Mouse (Mus musculus): ENCODE results near the gene Rnf220. TPM values are rescaled to one million over a fixed set of nuclear protein-coding genes. Genes with fewer than 3 reads are reported as not detected.
A peak's percentile ranks its signal among the peaks of the same experiment; 100 is the strongest.

Rnf220 gene
- total and polyA plus RNA-seq, 2 experiments from 2014 or later, result 122 to 192 TPM

DNA sequence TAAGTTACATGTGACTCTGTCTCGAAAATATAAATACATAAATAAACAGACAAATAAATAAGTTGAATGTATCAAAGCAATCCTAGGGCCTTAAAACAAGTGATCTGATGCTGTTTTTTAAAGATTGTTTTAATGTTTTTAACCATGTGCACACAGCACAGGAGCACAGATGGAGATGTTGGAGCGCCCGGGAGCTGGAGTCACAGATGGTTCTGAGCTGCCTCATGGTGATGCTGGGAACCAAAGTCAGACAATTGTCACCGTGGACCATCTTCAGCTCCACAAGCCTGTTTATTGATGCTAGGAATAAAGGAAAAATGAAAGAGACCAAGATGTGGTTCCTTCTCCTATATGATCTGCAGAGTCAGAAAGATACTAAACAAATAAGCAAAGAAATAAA is 21.4 kb upstream of the Rnf220 start:
- ATAC-seq (ENCODE audit: low FRiP score) (no peak), DNase-seq (ENCODE audit: low spot score) (no peak)
- no peak overlapping the region for H3K4me2 ChIP-seq (ENCODE audit: low read depth, low read length, poor library complexity, severe bottlenecking)
- no peak overlapping the region for H3K9ac ChIP-seq (replicated peaks; ENCODE audit: low read length, poor library complexity, severe bottlenecking)
- H3K36me3 ChIP-seq (ENCODE audit: insufficient read depth, low read length), result no peaks in the 10 kb centered on the region
- no peaks in the 10 kb centered on the region; the same call in 1 of the 2 replicates for H3K27me3 ChIP-seq (ENCODE audit: insufficient read depth, low read length)
- whole genome bisulfite sequencing, result 90% methylated on average over 4 of the region's 4 CpGs
- no peaks in the 10 kb centered on the region for H3K9me3 ChIP-seq (ENCODE audit: low read length)
- H3K27ac ChIP-seq (ENCODE audit: low read depth, low read length), result no peak overlapping the region
- H3K4me3 ChIP-seq (ENCODE audit: low read depth, low read length), result no peak overlapping the region
- H3K4me1 ChIP-seq (ENCODE audit: insufficient read depth, low read length), result no peaks in the 10 kb centered on the region
- TF ChIP-seq CTCF (IDR thresholded peaks at IDR 0.05), result no peak

DNA sequence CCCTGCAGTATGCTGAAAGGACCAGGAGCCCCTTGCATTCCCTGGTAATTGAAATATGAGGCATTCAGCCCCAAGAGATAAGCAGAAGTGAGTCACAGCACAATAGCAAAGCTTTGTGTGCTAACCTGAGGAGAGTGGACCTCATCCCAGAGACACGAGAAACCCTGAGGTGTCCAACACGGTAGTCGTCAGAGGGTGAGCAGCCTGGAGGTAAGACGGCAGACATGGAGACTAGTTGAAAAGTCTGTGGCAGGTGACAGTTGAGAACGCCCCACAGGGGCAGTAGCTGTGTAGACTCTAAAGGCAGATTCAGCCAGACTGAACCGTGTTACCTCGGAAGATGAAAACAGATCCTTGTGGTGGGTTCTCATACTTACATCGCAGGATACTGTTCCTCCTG is 2.2 kb upstream of the Rnf220 start:
- 94% methylated on average over 8 of the region's 8 CpGs for WGBS
- H3K27me3 ChIP-seq (ENCODE audit: insufficient read depth, low read length), result peaks cover 30% of the 10 kb centered on the region

GRCm38 (mm10) chr4:117495869-117496401 is 917 bp downstream of the Rnf220 start:
- TF ChIP-seq CTCF (IDR thresholded peaks at IDR 0.05), result no peak
- Histone ChIP-seq H3K27me3 (ENCODE audit: insufficient read depth, low read length) (peaks cover 43% of the 10 kb centered on the region), H3K9me3 (ENCODE audit: low read length) (no peaks in the 10 kb centered on the region), H3K4me2 (ENCODE audit: low read depth, low read length, poor library complexity, severe bottlenecking) (peak overlapping the region; percentile 82), H3K36me3 (ENCODE audit: insufficient read depth, low read length) (no peaks in the 10 kb centered on the region), H3K9ac (replicated peaks; ENCODE audit: low read length, poor library complexity, severe bottlenecking) (peak overlapping the region; percentile 55), H3K4me1 (ENCODE audit: insufficient read depth, low read length) (peaks cover 14% of the 10 kb centered on the region; the same call in 1 of the 2 replicates), H3K4me3 (ENCODE audit: low read depth, low read length) (peak overlapping the region; percentile 43), H3K27ac (ENCODE audit: low read depth, low read length) (peak overlapping the region; percentile 43; the same call in 1 of the 2 replicates)
- no peak for DNase-seq (ENCODE audit: low spot score)
- no peak for ATAC-seq (ENCODE audit: low FRiP score)
- 0% methylated on average over 32 of the region's 33 CpGs for WGBS

More for the DNA sequence above, 2.2 kb upstream of the Rnf220 start:
- no peak overlapping the region for H3K9ac ChIP-seq (replicated peaks; ENCODE audit: low read length, poor library complexity, severe bottlenecking)
- ATAC-seq (ENCODE audit: low FRiP score), result no peak
- no peak for DNase-seq (ENCODE audit: low spot score)
- H3K27ac ChIP-seq (ENCODE audit: low read depth, low read length), result no peak overlapping the region
- no peak overlapping the region for H3K4me3 ChIP-seq (ENCODE audit: low read depth, low read length)
- no peak for TF ChIP-seq CTCF (IDR thresholded peaks at IDR 0.05)
- no peaks in the 10 kb centered on the region for H3K9me3 ChIP-seq (ENCODE audit: low read length)
- no peaks in the 10 kb centered on the region for H3K36me3 ChIP-seq (ENCODE audit: insufficient read depth, low read length)
- peaks cover 14% of the 10 kb centered on the region; the same call in 1 of the 2 replicates for H3K4me1 ChIP-seq (ENCODE audit: insufficient read depth, low read length)
- H3K4me2 ChIP-seq (ENCODE audit: low read depth, low read length, poor library complexity, severe bottlenecking), result no peak overlapping the region

DNA sequence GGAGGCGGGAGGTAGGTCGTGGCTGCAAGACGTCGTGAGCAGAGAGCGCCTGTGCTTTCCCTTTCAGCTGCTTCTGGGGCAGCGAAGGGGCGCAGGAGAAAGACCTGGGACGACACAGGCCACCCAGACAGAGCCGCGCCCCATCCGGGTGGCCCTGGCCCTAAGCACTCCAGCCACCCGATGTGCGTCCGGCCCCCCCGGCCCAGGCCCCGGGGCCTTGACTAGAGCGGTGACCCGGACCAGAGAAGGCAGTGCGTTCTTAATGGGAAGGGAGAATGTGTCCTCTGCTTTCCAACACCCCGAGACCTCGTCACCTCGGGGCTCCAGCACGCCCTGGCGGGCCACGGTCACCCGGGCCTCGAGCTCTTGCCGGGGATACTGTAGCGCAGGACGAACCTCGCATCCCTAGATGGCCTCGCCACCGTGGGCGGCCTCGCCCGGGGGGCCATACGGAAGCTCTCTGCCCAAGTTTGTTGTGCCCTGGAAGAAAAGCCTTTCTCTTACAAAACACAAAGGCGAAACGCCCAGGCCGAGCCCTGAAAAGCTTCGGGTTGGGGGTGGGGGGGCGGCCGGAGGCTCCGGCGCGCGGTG is 1.8 kb downstream of the Rnf220 start:
- DNase-seq (ENCODE audit: low spot score), result no peak
- peaks cover 49% of the 10 kb centered on the region for H3K27me3 ChIP-seq (ENCODE audit: insufficient read depth, low read length)
- under 1% methylated on average over 46 of the region's 47 CpGs for WGBS

GRCm38 (mm10) chr4:117493905-117494851 is 2.7 kb downstream of the Rnf220 start:
- H3K27me3 ChIP-seq (ENCODE audit: insufficient read depth, low read length), result peaks cover 52% of the 10 kb centered on the region
- peak overlapping the region; percentile 56 for H3K4me2 ChIP-seq (ENCODE audit: low read depth, low read length, poor library complexity, severe bottlenecking)
- peak overlapping the region; percentile 50 for H3K9ac ChIP-seq (replicated peaks; ENCODE audit: low read length, poor library complexity, severe bottlenecking)
- WGBS, result 1% methylated on average over 71 of the region's 71 CpGs
- no peaks in the 10 kb centered on the region for H3K9me3 ChIP-seq (ENCODE audit: low read length)
- ATAC-seq (ENCODE audit: low FRiP score) (no peak), DNase-seq (ENCODE audit: low spot score) (no peak)
- no peaks in the 10 kb centered on the region for H3K36me3 ChIP-seq (ENCODE audit: insufficient read depth, low read length)
- H3K4me3 ChIP-seq (ENCODE audit: low read depth, low read length), result peak overlapping the region; percentile 35
- H3K4me1 ChIP-seq (ENCODE audit: insufficient read depth, low read length), result peaks cover 14% of the 10 kb centered on the region; the same call in 1 of the 2 replicates
- peak overlapping the region; percentile 62 for H3K27ac ChIP-seq (ENCODE audit: low read depth, low read length)
- no peak for TF ChIP-seq CTCF (IDR thresholded peaks at IDR 0.05)

More for the DNA sequence above, 1.8 kb downstream of the Rnf220 start:
- peak; percentile 18; the same call in 1 of the 2 replicates for ATAC-seq (ENCODE audit: low FRiP score)
- peaks cover 14% of the 10 kb centered on the region; the same call in 1 of the 2 replicates for H3K4me1 ChIP-seq (ENCODE audit: insufficient read depth, low read length)
- peak overlapping the region; percentile 35 for H3K4me3 ChIP-seq (ENCODE audit: low read depth, low read length)
- TF ChIP-seq CTCF (IDR thresholded peaks at IDR 0.05), result no peak
- no peaks in the 10 kb centered on the region for H3K9me3 ChIP-seq (ENCODE audit: low read length)
- H3K4me2 ChIP-seq (ENCODE audit: low read depth, low read length, poor library complexity, severe bottlenecking), result peak overlapping the region; percentile 56
- H3K27ac ChIP-seq (ENCODE audit: low read depth, low read length), result peak overlapping the region; percentile 62; the same call in 1 of the 2 replicates
- H3K36me3 ChIP-seq (ENCODE audit: insufficient read depth, low read length), result no peaks in the 10 kb centered on the region
- peak overlapping the region; percentile 50 for H3K9ac ChIP-seq (replicated peaks; ENCODE audit: low read length, poor library complexity, severe bottlenecking)

Measured in midbrain, postnatal 0 days (tissue).